Mouse (Mus musculus) thymus, adult 2 months (tissue): Measurements from ENCODE around the gene Chgb.

ENCODE experiments used
- CTCF ChIP-seq: fragments of 200-500 bp; IDR thresholded peaks from 2 replicates; pipeline ENCODE4 v1.5.1; 2012; ENCODE audit warnings: mild to moderate bottlenecking, control low read depth, low read length, moderate library complexity, borderline replicate concordance; ENCODE audit not compliant: control insufficient read depth, poor library complexity, insufficient read depth; ENCODE audit errors: extremely low read depth
- POLR2A ChIP-seq: fragments of 200-500 bp; IDR thresholded peaks from 2 replicates; pipeline ENCODE4 v1.6.1; 2012; ENCODE audit warnings: mild to moderate bottlenecking, low read length, control low read depth, moderate library complexity; ENCODE audit not compliant: control insufficient read depth, poor library complexity, insufficient read depth; ENCODE audit errors: extremely low read depth

GRCm38 (mm10) chr2:132746108-132746507 lies 35.0 kb upstream of the Chgb start:
- TF ChIP-seq CTCF (no peak), POLR2A (no peak)
